Comparison of ENCODE assay signal across 25 mouse cellular contexts in genomic region chr3:104403582-104403981, GRCm38 (mm10).
DNase-seq lines count a peak whose midpoint lies in the region; ATAC-seq lines count a peak whose summit lies in the region.
"Had no signal": no experiment of that assay in that cellular context is flagged by ENCODE, and none has a peak within 500 bp of the region (broad histone marks: within the 10 kb centered on the region; RNA-seq: fewer than 3 reads in every experiment).

No protein-coding gene starts in this region.

- peak overlapping the region; percentile 56; the same call in 1 of the 2 replicates for H3K27ac ChIP-seq in lung, embryonic 15.5 days
- no peak overlapping the region for H3K27ac ChIP-seq in kidney, embryonic 14.5 days (ENCODE audit: low read depth, low read length)
- H3K27ac ChIP-seq: forebrain, embryonic 10.5 days; hindbrain, postnatal 0 days; kidney, embryonic 15.5 days; limb, embryonic 15.5 days; liver, embryonic 15.5 days; midbrain, embryonic 15.5 days had no signal

- no peaks in the 10 kb centered on the region for H3K27me3 ChIP-seq in lung, embryonic 15.5 days
- no peaks in the 10 kb centered on the region for H3K27me3 ChIP-seq in kidney, embryonic 14.5 days (ENCODE audit: control insufficient read depth, insufficient read depth, low read length)
- H3K27me3 ChIP-seq: heart, embryonic 12.5 days; kidney, embryonic 15.5 days; limb, embryonic 15.5 days; liver, embryonic 15.5 days; midbrain, embryonic 15.5 days had no signal

- ATAC-seq in lung, embryonic 15.5 days (ENCODE audit: borderline replicate concordance, extremely low read depth, low FRiP score, low TSS enrichment) = peak; percentile 76
- ATAC-seq in megakaryocyte, adult 5-6 weeks (ENCODE audit: poor library complexity, severe bottlenecking) = peak; percentile 94
- ATAC-seq in kidney, embryonic 14.5 days (ENCODE audit: low FRiP score, low TSS enrichment) = no peak
- ATAC-seq: hindbrain, postnatal 0 days; intestine, postnatal 0 days; midbrain, embryonic 15.5 days had no signal

- intact Hi-C loops in left cerebral cortex, postnatal 25 days (cut with DNase I) = no loop called here

- 60% methylated on average over 4 of the region's 4 CpGs for whole genome bisulfite sequencing in lung, embryonic 15.5 days
- 73% methylated on average over 4 of the region's 4 CpGs for WGBS in kidney, embryonic 14.5 days

- no peak overlapping the region for H3K9ac ChIP-seq in lung, embryonic 15.5 days
- no peak overlapping the region for H3K9ac ChIP-seq in kidney, embryonic 14.5 days (ENCODE audit: low read depth, low read length)
- H3K9ac ChIP-seq: heart, embryonic 12.5 days; kidney, embryonic 15.5 days; limb, embryonic 15.5 days; liver, embryonic 15.5 days; midbrain, embryonic 15.5 days had no signal

- no peak overlapping the region for H3K4me3 ChIP-seq in lung, embryonic 15.5 days
- no peak overlapping the region for H3K4me3 ChIP-seq in kidney, embryonic 14.5 days (ENCODE audit: low read length)
- H3K4me3 ChIP-seq: forebrain, embryonic 10.5 days; heart, embryonic 12.5 days; kidney, embryonic 15.5 days; limb, embryonic 15.5 days; liver, embryonic 15.5 days; midbrain, embryonic 15.5 days had no signal

- no peaks in the 10 kb centered on the region for H3K9me3 ChIP-seq in lung, embryonic 15.5 days
- H3K9me3 ChIP-seq in kidney, embryonic 14.5 days (ENCODE audit: control insufficient read depth, low read length) = no peaks in the 10 kb centered on the region
- H3K9me3 ChIP-seq: forebrain, embryonic 10.5 days; heart, embryonic 12.5 days; kidney, embryonic 15.5 days; limb, embryonic 15.5 days; liver, embryonic 15.5 days; midbrain, embryonic 15.5 days had no signal

- no peak overlapping the region for H3K4me2 ChIP-seq in lung, embryonic 15.5 days
- H3K4me2 ChIP-seq in kidney, embryonic 14.5 days (replicated peaks; ENCODE audit: low read depth, low read length) = no peak overlapping the region
- H3K4me2 ChIP-seq: heart, embryonic 12.5 days; kidney, embryonic 15.5 days; limb, embryonic 15.5 days; liver, embryonic 15.5 days; midbrain, embryonic 15.5 days had no signal

- DNase-seq in layer of hippocampus, adult 9-11 months = peak; percentile 12
- DNase-seq in layer of hippocampus, postnatal 36 days = no peak
- DNase-seq in brain, adult 2 months (ENCODE audit: low read depth, low spot score) = peak; percentile 17
- no peak for DNase-seq in left cerebral cortex, postnatal 25 days (ENCODE audit: low spot score in 2 of 2)
- no peak for DNase-seq in heart, adult 18-20 months
- DNase-seq: adrenal gland, adult 2 months; cerebellum, adult 2 months; gastrocnemius, postnatal 36 days; heart, postnatal 10 days; kidney, postnatal 36 days; left cerebral cortex, postnatal 4 days; right cerebral cortex, adult 18-20 months; thymus, adult 18-20 months; thymus, postnatal 4 days had no signal

- 0 out of 2 replicates have a peak, but pooled peaks cover 3% of the 10 kb centered on the region for H3K4me1 ChIP-seq in lung, embryonic 15.5 days
- no peaks in the 10 kb centered on the region for H3K4me1 ChIP-seq in kidney, embryonic 14.5 days (ENCODE audit: control insufficient read depth, insufficient read depth, low read length)
- H3K4me1 ChIP-seq: forebrain, embryonic 10.5 days; kidney, embryonic 15.5 days; midbrain, embryonic 15.5 days had no signal

- H3K36me3 ChIP-seq in lung, embryonic 15.5 days = no peaks in the 10 kb centered on the region
- no peaks in the 10 kb centered on the region for H3K36me3 ChIP-seq in kidney, embryonic 14.5 days (ENCODE audit: control insufficient read depth, insufficient read depth, low read length)
- H3K36me3 ChIP-seq: forebrain, embryonic 10.5 days; heart, embryonic 12.5 days; kidney, embryonic 15.5 days; limb, embryonic 15.5 days; liver, embryonic 15.5 days; midbrain, embryonic 15.5 days had no signal

Comparison
In these comparisons a context has a peak if more than half of its experiments do, and no peak if none do; other contexts are left out.
1. DNase-seq: peak in layer of hippocampus, adult 9-11 months (single experiment) and brain, adult 2 months (single experiment); none in layer of hippocampus, postnatal 36 days (0 of 2), left cerebral cortex, postnatal 25 days (0 of 2) and heart, adult 18-20 months (0 of 2).